Mouse (Mus musculus) hindbrain, embryonic 14.5 days (tissue): ENCODE data around the gene Slc39a2. TPM values are rescaled to one million over a fixed set of nuclear protein-coding genes. Genes with fewer than 3 reads are reported as not detected.
A peak's percentile ranks its signal among the peaks of the same experiment; 100 is the strongest.

Experiments
- ATAC-seq: fragments of 200-750 bp; cut with Nextera tagmentation; 2 replicates; pipeline ENCODE4 v1.8.0; 2017; ENCODE audit warnings: moderate number of reproducible peaks, mild to moderate bottlenecking, moderate TSS enrichment, moderate library complexity; ENCODE audit not compliant: low FRiP score
- DNase-seq: peaks from one replicate; pipeline ENCODE4 v3.0.0-alpha.2; 2015; ENCODE audit warnings: low spot score
- H3K27ac ChIP-seq: fragments of 300-500 bp; sonication (generic); 2 replicates; pipeline ENCODE4 v1.5.1; 2014; ENCODE audit warnings: mild to moderate bottlenecking, moderate library complexity
- H3K27me3 ChIP-seq: fragments of 300-500 bp; sonication (generic); 2 replicates; pipeline ENCODE4 v1.6.1; 2014; ENCODE audit warnings: mild to moderate bottlenecking, low read length, mixed read lengths; ENCODE audit not compliant: control insufficient read depth, insufficient read depth
- H3K36me3 ChIP-seq: fragments of 300-500 bp; sonication (generic); replicated peaks from 2 replicates; pipeline ENCODE4 v1.6.1; 2014; ENCODE audit not compliant: control insufficient read depth, insufficient read depth
- H3K4me1 ChIP-seq: fragments of 300-500 bp; sonication (generic); replicated peaks from 2 replicates; pipeline ENCODE4 v1.6.1; 2014; ENCODE audit warnings: antibody characterized with exemption, low read length, mixed read lengths; ENCODE audit not compliant: control insufficient read depth, insufficient read depth
- H3K4me2 ChIP-seq: fragments of 300-500 bp; sonication (generic); replicated peaks from 2 replicates; pipeline ENCODE4 v1.6.1; 2014; ENCODE audit warnings: mild to moderate bottlenecking, moderate library complexity
- H3K4me3 ChIP-seq: fragments of 300-500 bp; sonication (generic); replicated peaks from 2 replicates; pipeline ENCODE4 v1.5.1; 2014; ENCODE audit warnings: mild to moderate bottlenecking, low read length
- H3K9ac ChIP-seq: fragments of 300-500 bp; sonication (generic); 2 replicates; pipeline ENCODE4 v1.6.1; 2014
- H3K9me3 ChIP-seq: fragments of 300-500 bp; sonication (generic); 2 replicates; pipeline ENCODE4 v1.6.1; 2016; ENCODE audit warnings: low read length; ENCODE audit not compliant: control insufficient read depth
- WGBS: fragments of 180-500 bp; shearing (Covaris S2); extraction: QIAGEN DNeasy Blood & Tissue Kit; methylation state at CpG from one replicate; pipeline ENCODE4 v1.1.7; 2014; 5-methylcytosine and 5-hydroxymethylcytosine counted together
- polyA plus RNA-seq: library from polyadenylated mRNA; unstranded; fragments of >200 nt; fragmentation: Nextera tagmentation; extraction: Ambion mirVana; gene quantifications from 2 replicates; pipeline ENCODE4 v1.2.1, GENCODE M21; 2014

Slc39a2 gene
- polyA plus RNA-seq, 1 experiment from 2014 or later = 1.5 TPM

- Histone ChIP-seq H3K9ac (no peak overlapping the region), H3K36me3 (peaks cover 45% of the 10 kb centered on the region), H3K9me3 (no peaks in the 10 kb centered on the region), H3K27ac (no peak overlapping the region), H3K27me3 (no peaks in the 10 kb centered on the region), H3K4me2 (no peak overlapping the region), H3K4me1 (no peaks in the 10 kb centered on the region), H3K4me3 (no peak overlapping the region)
- DNase-seq (no peak), ATAC-seq (no peak)
- 82% methylated on average over 8 of the region's 8 CpGs for WGBS
These were observed 4.0 kb downstream of the Slc39a2 start for GRCm38 (mm10) chr14:51896539-51897170.

DNA sequence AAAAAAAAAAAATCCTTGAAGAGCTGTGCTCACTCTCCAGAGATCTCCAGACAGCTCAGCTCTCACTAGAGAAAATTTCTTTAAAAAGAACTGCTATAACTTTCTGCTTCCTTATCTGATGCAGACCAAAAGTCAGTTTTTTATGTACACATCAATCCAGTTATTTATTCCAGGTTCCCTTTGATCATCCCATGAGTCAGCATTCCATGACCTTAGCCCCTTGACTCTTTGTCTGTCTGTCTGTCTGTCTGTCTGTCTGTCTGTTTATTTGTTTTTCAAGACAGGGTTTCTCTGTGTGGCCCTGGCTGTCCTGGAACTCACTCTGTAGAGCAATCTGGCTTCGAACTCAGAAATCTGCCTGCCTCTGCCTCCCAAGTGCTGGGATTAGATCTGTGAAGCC is 6.7 kb downstream of the Slc39a2 start:
- H3K4me1 ChIP-seq = no peaks in the 10 kb centered on the region
- peaks cover 22% of the 10 kb centered on the region for H3K36me3 ChIP-seq
- ATAC-seq = no peak
- no peak overlapping the region for H3K4me2 ChIP-seq
- H3K9me3 ChIP-seq = no peaks in the 10 kb centered on the region
- 100% methylated on average over 1 of the region's 1 CpGs for WGBS
- H3K27ac ChIP-seq = no peak overlapping the region
- DNase-seq = no peak
- H3K4me3 ChIP-seq = no peak overlapping the region
- no peak overlapping the region for H3K9ac ChIP-seq
- H3K27me3 ChIP-seq = no peaks in the 10 kb centered on the region

DNA sequence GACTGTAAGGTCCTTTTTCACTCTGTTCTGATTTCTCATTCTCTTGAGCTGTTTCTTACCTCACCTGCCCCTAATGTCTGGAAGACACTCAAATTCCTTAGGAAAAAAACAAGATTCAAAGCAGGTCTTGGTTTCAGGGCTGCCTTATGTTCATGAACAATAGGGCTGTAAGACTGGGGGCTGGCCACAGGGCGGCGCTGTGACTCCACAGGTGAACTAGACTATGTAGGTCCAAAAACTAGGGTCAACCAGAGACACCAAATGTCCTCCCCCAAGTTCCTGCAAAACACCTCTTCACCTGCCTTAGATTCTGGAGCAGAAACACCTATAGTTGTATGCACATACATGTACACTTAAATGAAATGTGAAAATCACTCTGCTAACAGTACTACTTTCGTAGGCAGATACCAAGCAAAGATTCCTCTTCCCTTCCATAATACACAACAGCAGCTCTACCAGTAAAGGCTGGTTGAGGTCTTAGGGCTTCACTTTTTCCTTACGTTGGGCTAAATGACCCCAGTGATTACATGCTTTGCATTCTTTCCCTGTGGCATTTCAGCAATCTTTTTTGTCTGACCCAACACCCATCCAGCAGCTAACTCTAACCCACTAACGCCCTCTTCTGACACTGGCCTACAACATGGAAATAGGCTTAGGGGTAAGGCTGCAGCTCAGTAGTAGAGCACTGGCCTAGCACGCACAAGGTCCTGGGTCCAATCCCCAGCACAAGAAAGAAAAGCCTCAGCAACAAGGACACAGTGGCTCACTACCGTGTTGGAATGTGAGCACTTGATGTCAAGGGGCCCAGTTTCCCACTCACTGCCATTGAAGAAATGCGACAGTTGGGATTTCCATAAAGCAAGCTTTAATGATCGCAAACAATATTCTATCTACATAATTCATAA is 10.4 kb downstream of the Slc39a2 start:
- no peaks in the 10 kb centered on the region for H3K9me3 ChIP-seq
- no peaks in the 10 kb centered on the region for H3K27me3 ChIP-seq
- ATAC-seq (peak; percentile 76; the same call in 1 of the 2 replicates), DNase-seq (peak; percentile 89)
- no peak overlapping the region for H3K4me3 ChIP-seq
- no peak overlapping the region for H3K27ac ChIP-seq
- no peak overlapping the region for H3K4me2 ChIP-seq
- no peaks in the 10 kb centered on the region for H3K4me1 ChIP-seq
- no peak overlapping the region for H3K9ac ChIP-seq
- H3K36me3 ChIP-seq = no peaks in the 10 kb centered on the region
- WGBS = 61% methylated on average over 9 of the region's 9 CpGs

GRCm38 (mm10) chr14:51903782-51904181 is 11.1 kb downstream of the Slc39a2 start:
- H3K9me3 ChIP-seq = no peaks in the 10 kb centered on the region
- DNase-seq (no peak), ATAC-seq (0 out of 2 replicates have a peak, but pooled peaks have one; percentile 23)
- no peak overlapping the region for H3K9ac ChIP-seq
- no peak overlapping the region for H3K4me2 ChIP-seq
- no peak overlapping the region for H3K4me3 ChIP-seq
- H3K36me3 ChIP-seq = no peaks in the 10 kb centered on the region
- H3K4me1 ChIP-seq = no peaks in the 10 kb centered on the region
- no peak overlapping the region for H3K27ac ChIP-seq
- no peaks in the 10 kb centered on the region for H3K27me3 ChIP-seq
- WGBS = 95% methylated on average over 9 of the region's 9 CpGs

- Histone ChIP-seq H3K4me3 (no peak overlapping the region), H3K4me2 (no peak overlapping the region), H3K4me1 (no peaks in the 10 kb centered on the region), H3K27me3 (no peaks in the 10 kb centered on the region), H3K9me3 (no peaks in the 10 kb centered on the region), H3K27ac (no peak overlapping the region), H3K9ac (no peak overlapping the region), H3K36me3 (no peaks in the 10 kb centered on the region)
- WGBS = 73% methylated on average over 7 of the region's 7 CpGs
- no peak for DNase-seq
- ATAC-seq = no peak
These were observed 12.0 kb downstream of the Slc39a2 start for GRCm38 (mm10) chr14:51904706-51905105.

GRCm38 (mm10) chr14:51906102-51906501 is 13.4 kb downstream of the Slc39a2 start:
- Histone ChIP-seq H3K4me3 (no peak overlapping the region), H3K36me3 (no peaks in the 10 kb centered on the region), H3K27ac (no peak overlapping the region), H3K4me1 (no peaks in the 10 kb centered on the region), H3K9me3 (no peaks in the 10 kb centered on the region), H3K9ac (no peak overlapping the region), H3K4me2 (no peak overlapping the region), H3K27me3 (no peaks in the 10 kb centered on the region)
- ATAC-seq (no peak), DNase-seq (no peak)
- 96% methylated on average over 11 of the region's 11 CpGs for WGBS

DNA sequence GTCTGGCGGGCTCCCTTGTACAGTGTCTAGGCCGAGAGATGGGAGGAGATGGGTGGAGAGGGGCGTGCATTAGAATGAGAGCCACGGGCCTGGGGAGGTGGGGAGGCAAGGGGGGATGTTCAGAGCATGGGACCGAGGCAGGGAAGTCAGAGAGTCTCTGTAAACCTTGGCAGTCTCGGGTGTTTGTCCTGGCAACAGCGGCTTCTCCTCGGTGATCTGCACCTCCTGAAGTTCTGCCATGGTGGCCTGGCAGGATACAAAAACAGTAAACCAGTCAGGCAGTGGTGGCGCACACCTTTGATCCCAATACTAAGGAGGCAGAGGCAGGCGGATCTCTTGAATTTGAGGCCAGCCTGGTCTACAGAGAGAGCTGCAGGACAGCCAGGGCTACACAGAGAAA is 18.6 kb downstream of the Slc39a2 start:
- Histone ChIP-seq H3K4me2 (peak overlapping the region; percentile 12; the same call in 1 of the 2 replicates), H3K9me3 (no peaks in the 10 kb centered on the region), H3K27ac (no peak overlapping the region), H3K36me3 (no peaks in the 10 kb centered on the region), H3K4me1 (peaks cover 16% of the 10 kb centered on the region; the same call in 1 of the 2 replicates), H3K4me3 (no peak overlapping the region), H3K9ac (no peak overlapping the region), H3K27me3 (0 out of 2 replicates have a peak, but pooled peaks cover 3% of the 10 kb centered on the region)
- DNase-seq (no peak), ATAC-seq (no peak)
- 87% methylated on average over 10 of the region's 10 CpGs for WGBS

DNA sequence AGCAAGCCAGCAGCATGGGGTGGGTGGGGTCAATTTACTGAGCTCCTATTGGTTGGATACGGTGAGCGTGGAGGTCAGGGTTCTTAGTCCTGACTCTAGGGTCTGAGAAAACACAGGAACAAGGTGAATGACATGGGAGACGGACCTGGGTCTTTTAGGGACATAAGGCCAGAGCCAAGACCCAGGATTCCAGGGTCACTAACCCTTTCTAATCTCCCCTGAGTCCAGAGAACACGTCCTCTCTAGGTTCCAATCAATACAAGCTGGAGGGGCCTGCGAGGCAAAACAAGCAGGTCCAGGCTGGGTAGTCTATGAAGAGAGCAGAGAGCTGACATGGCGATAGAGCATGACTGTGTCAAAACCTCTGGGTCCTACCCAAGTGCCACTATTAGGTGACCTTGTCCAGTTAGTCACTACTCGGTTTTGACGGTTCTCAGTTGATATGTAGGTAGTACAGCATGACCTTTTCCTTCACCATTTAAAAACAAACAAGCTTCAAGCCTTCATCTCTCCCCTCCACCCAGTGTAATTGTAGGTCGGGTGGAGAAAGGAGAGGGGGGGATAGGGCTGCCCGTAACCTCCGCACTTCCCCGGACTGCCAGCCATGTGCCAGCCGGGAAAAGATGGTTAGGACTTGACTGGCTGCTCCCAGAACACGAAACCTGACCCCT is 19.8 kb downstream of the Slc39a2 start:
- WGBS = 7% methylated on average over 14 of the region's 14 CpGs
- H3K36me3 ChIP-seq = no peaks in the 10 kb centered on the region
- H3K27ac ChIP-seq = peak overlapping the region; percentile 64; the same call in 1 of the 2 replicates
- peak overlapping the region; percentile 62 for H3K4me3 ChIP-seq
- 0 out of 2 replicates have a peak, but pooled peaks cover 3% of the 10 kb centered on the region for H3K27me3 ChIP-seq
- peak overlapping the region; percentile 99 for H3K4me2 ChIP-seq
- H3K4me1 ChIP-seq = peaks cover 16% of the 10 kb centered on the region; the same call in 1 of the 2 replicates
- no peak for DNase-seq
- H3K9me3 ChIP-seq = no peaks in the 10 kb centered on the region
- ATAC-seq = peak; percentile 32
- peak overlapping the region; percentile 68 for H3K9ac ChIP-seq
